Mouse (Mus musculus): ENCODE measurements around the gene Pafah2. TPM values are rescaled to one million over a fixed set of nuclear protein-coding genes. Genes with fewer than 3 reads are reported as not detected.

Pafah2 gene
- polyA plus RNA-seq, 1 experiment from 2014 or later = 9.2 TPM

- Histone ChIP-seq H3K4me3 (no peak overlapping the region), H3K27me3 (no peaks in the 10 kb centered on the region), H3K27ac (no peak overlapping the region), H3K4me1 (peaks cover 33% of the 10 kb centered on the region), H3K4me2 (replicated peaks) (peak overlapping the region; percentile 53), H3K9me3 (replicated peaks) (no peaks in the 10 kb centered on the region), H3K9ac (no peak overlapping the region), H3K36me3 (no peaks in the 10 kb centered on the region)
- 70% methylated on average over 16 of the region's 16 CpGs for WGBS
- ATAC-seq (ENCODE audit: low FRiP score) = no peak
Measured at GRCm38 (mm10) chr4:134401856-134402570, 5.9 kb downstream of the Pafah2 start.

GRCm38 (mm10) chr4:134402571-134403262 lies 6.6 kb downstream of the Pafah2 start:
- no peaks in the 10 kb centered on the region for H3K27me3 ChIP-seq
- no peak overlapping the region for H3K4me2 ChIP-seq (replicated peaks)
- WGBS = 85% methylated on average over 16 of the region's 16 CpGs
- no peak overlapping the region for H3K27ac ChIP-seq
- no peaks in the 10 kb centered on the region for H3K9me3 ChIP-seq (replicated peaks)
- H3K4me1 ChIP-seq = peaks cover 29% of the 10 kb centered on the region
- no peaks in the 10 kb centered on the region for H3K36me3 ChIP-seq
- H3K4me3 ChIP-seq = no peak overlapping the region
- no peak for ATAC-seq (ENCODE audit: low FRiP score)
- no peak overlapping the region for H3K9ac ChIP-seq

GRCm38 (mm10) chr4:134403721-134404120 lies 7.6 kb downstream of the Pafah2 start:
- Histone ChIP-seq H3K4me1 (peaks cover 27% of the 10 kb centered on the region), H3K36me3 (no peaks in the 10 kb centered on the region), H3K27ac (no peak overlapping the region), H3K9ac (no peak overlapping the region), H3K9me3 (replicated peaks) (no peaks in the 10 kb centered on the region), H3K27me3 (no peaks in the 10 kb centered on the region), H3K4me2 (replicated peaks) (no peak overlapping the region), H3K4me3 (no peak overlapping the region)
- ATAC-seq (ENCODE audit: low FRiP score) = no peak
- WGBS = 53% methylated on average over 7 of the region's 7 CpGs

- H3K36me3 ChIP-seq = peaks cover 7% of the 10 kb centered on the region; the same call in 1 of the 2 replicates
- 67% methylated on average over 5 of the region's 5 CpGs for WGBS
- no peaks in the 10 kb centered on the region for H3K27me3 ChIP-seq
- no peak overlapping the region for H3K4me2 ChIP-seq (replicated peaks)
- no peak for ATAC-seq (ENCODE audit: low FRiP score)
- no peak overlapping the region for H3K9ac ChIP-seq
- H3K4me1 ChIP-seq = no peaks in the 10 kb centered on the region
- no peaks in the 10 kb centered on the region; the same call in 1 of the 2 replicates for H3K9me3 ChIP-seq (replicated peaks)
- no peak overlapping the region for H3K27ac ChIP-seq
- H3K4me3 ChIP-seq = no peak overlapping the region
Measured at GRCm38 (mm10) chr4:134409286-134409685, 13.2 kb downstream of the Pafah2 start.

GRCm38 (mm10) chr4:134416177-134416576 lies 20.1 kb downstream of the Pafah2 start:
- Histone ChIP-seq H3K9me3 (replicated peaks) (no peaks in the 10 kb centered on the region), H3K4me1 (peaks cover 7% of the 10 kb centered on the region; the same call in 1 of the 2 replicates), H3K4me3 (no peak overlapping the region), H3K27ac (peak overlapping the region; percentile 68), H3K4me2 (replicated peaks) (no peak overlapping the region), H3K27me3 (no peaks in the 10 kb centered on the region), H3K9ac (no peak overlapping the region), H3K36me3 (peaks cover 7% of the 10 kb centered on the region; the same call in 1 of the 2 replicates)
- 79% methylated on average over 17 of the region's 17 CpGs for WGBS
- no peak for ATAC-seq (ENCODE audit: low FRiP score)

- Histone ChIP-seq H3K4me1 (peaks cover 7% of the 10 kb centered on the region; the same call in 1 of the 2 replicates), H3K9me3 (replicated peaks) (no peaks in the 10 kb centered on the region), H3K27ac (peak overlapping the region; percentile 68), H3K9ac (no peak overlapping the region), H3K4me3 (no peak overlapping the region), H3K4me2 (replicated peaks) (no peak overlapping the region), H3K27me3 (no peaks in the 10 kb centered on the region), H3K36me3 (peaks cover 7% of the 10 kb centered on the region; the same call in 1 of the 2 replicates)
- no peak for ATAC-seq (ENCODE audit: low FRiP score)
- 59% methylated on average over 15 of the region's 15 CpGs for WGBS
Measured at GRCm38 (mm10) chr4:134416602-134417001, 20.5 kb downstream of the Pafah2 start.

- no peak for ATAC-seq (ENCODE audit: low FRiP score)
- Histone ChIP-seq H3K9ac (no peak overlapping the region), H3K36me3 (peaks cover 7% of the 10 kb centered on the region; the same call in 1 of the 2 replicates), H3K4me3 (no peak overlapping the region), H3K27me3 (no peaks in the 10 kb centered on the region), H3K27ac (peak overlapping the region; percentile 68; the same call in 1 of the 2 replicates), H3K4me1 (peaks cover 10% of the 10 kb centered on the region), H3K4me2 (replicated peaks) (no peak overlapping the region), H3K9me3 (replicated peaks) (no peaks in the 10 kb centered on the region)
- WGBS = 64% methylated on average over 7 of the region's 7 CpGs
Measured at GRCm38 (mm10) chr4:134417111-134417510, 21.0 kb downstream of the Pafah2 start.

- Histone ChIP-seq H3K4me3 (no peak overlapping the region), H3K27me3 (no peaks in the 10 kb centered on the region), H3K9ac (no peak overlapping the region; the same call in 1 of the 2 replicates), H3K36me3 (peaks cover 6% of the 10 kb centered on the region; the same call in 1 of the 2 replicates), H3K9me3 (replicated peaks) (no peaks in the 10 kb centered on the region), H3K4me2 (replicated peaks) (no peak overlapping the region), H3K27ac (no peak overlapping the region), H3K4me1 (peaks cover 6% of the 10 kb centered on the region; the same call in 1 of the 2 replicates)
- ATAC-seq (ENCODE audit: low FRiP score) = no peak
- 59% methylated on average over 11 of the region's 11 CpGs for WGBS
Measured at GRCm38 (mm10) chr4:134421971-134422370, 25.9 kb downstream of the Pafah2 start.

- no peaks in the 10 kb centered on the region for H3K9me3 ChIP-seq (replicated peaks)
- H3K36me3 ChIP-seq = peaks cover 6% of the 10 kb centered on the region; the same call in 1 of the 2 replicates
- H3K27me3 ChIP-seq = no peaks in the 10 kb centered on the region
- H3K27ac ChIP-seq = no peak overlapping the region
- no peak for ATAC-seq (ENCODE audit: low FRiP score)
- H3K9ac ChIP-seq = no peak overlapping the region
- WGBS = 81% methylated on average over 7 of the region's 7 CpGs
- no peak overlapping the region for H3K4me2 ChIP-seq (replicated peaks)
- H3K4me3 ChIP-seq = no peak overlapping the region
- peaks cover 6% of the 10 kb centered on the region; the same call in 1 of the 2 replicates for H3K4me1 ChIP-seq
Measured at GRCm38 (mm10) chr4:134423949-134424348, 27.8 kb downstream of the Pafah2 start.

- H3K4me1 ChIP-seq = peaks cover 12% of the 10 kb centered on the region
- H3K4me2 ChIP-seq (replicated peaks) = no peak overlapping the region
- H3K4me3 ChIP-seq = no peak overlapping the region
- no peak overlapping the region for H3K27ac ChIP-seq
- no peak overlapping the region for H3K9ac ChIP-seq
- no peak for ATAC-seq (ENCODE audit: low FRiP score)
- H3K27me3 ChIP-seq = no peaks in the 10 kb centered on the region
- peaks cover 6% of the 10 kb centered on the region; the same call in 1 of the 2 replicates for H3K36me3 ChIP-seq
- H3K9me3 ChIP-seq (replicated peaks) = no peaks in the 10 kb centered on the region
- 77% methylated on average over 7 of the region's 7 CpGs for WGBS
Measured at GRCm38 (mm10) chr4:134425088-134425487, 29.0 kb downstream of the Pafah2 start.

- H3K27ac ChIP-seq = peak overlapping the region; percentile 86
- peak overlapping the region; percentile 1; the same call in 1 of the 2 replicates for H3K9ac ChIP-seq
- ATAC-seq (ENCODE audit: low FRiP score) = peak; percentile 85
- no peaks in the 10 kb centered on the region for H3K36me3 ChIP-seq
- 15% methylated on average over 23 of the region's 23 CpGs for WGBS
- H3K27me3 ChIP-seq = no peaks in the 10 kb centered on the region
- peak overlapping the region; percentile 31 for H3K4me2 ChIP-seq (replicated peaks)
- H3K4me3 ChIP-seq = no peak overlapping the region
- H3K9me3 ChIP-seq (replicated peaks) = no peaks in the 10 kb centered on the region
- H3K4me1 ChIP-seq = peaks cover 20% of the 10 kb centered on the region
Measured at GRCm38 (mm10) chr4:134430381-134431004, 34.4 kb downstream of the Pafah2 start.

- H3K9me3 ChIP-seq (replicated peaks) = no peaks in the 10 kb centered on the region
- no peak for ATAC-seq (ENCODE audit: low FRiP score)
- no peak overlapping the region for H3K4me3 ChIP-seq
- no peak overlapping the region for H3K4me2 ChIP-seq (replicated peaks)
- H3K27ac ChIP-seq = no peak overlapping the region
- H3K9ac ChIP-seq = no peak overlapping the region
- peaks cover 32% of the 10 kb centered on the region for H3K4me1 ChIP-seq
- no peaks in the 10 kb centered on the region for H3K36me3 ChIP-seq
- no peaks in the 10 kb centered on the region for H3K27me3 ChIP-seq
- 89% methylated on average over 15 of the region's 15 CpGs for WGBS
Measured at GRCm38 (mm10) chr4:134432686-134433360, 36.7 kb downstream of the Pafah2 start.
